Mouse (Mus musculus) liver, postnatal 0 days (tissue): ENCODE measurements around the gene Rpl14.

Experiments used
- CTCF ChIP-seq: sonication (generic); IDR thresholded peaks from 2 replicates; pipeline ENCODE4 v1.5.1; 2016; ENCODE audit warnings: antibody characterized with exemption, low read depth
- EP300 ChIP-seq: IDR thresholded peaks from 2 replicates; pipeline ENCODE4 v1.6.1; 2016; ENCODE audit warnings: antibody characterized with exemption, low read depth, mild to moderate bottlenecking

GRCm38 (mm10) chr9:120578701-120579100 lies 7.5 kb downstream of the Rpl14 start:
- TF ChIP-seq CTCF: no peak
- no peak for TF ChIP-seq EP300
